Mouse (Mus musculus): ENCODE results near the gene Mrps30.

- TF ChIP-seq FLI1 (IDR thresholded peaks at IDR 0.05; ENCODE audit: low read length) = no peak
- TF ChIP-seq GATA1 (IDR thresholded peaks at IDR 0.05; ENCODE audit: borderline replicate concordance, low read length) = no peak
Measured at GRCm38 (mm10) chr13:118350870-118351269, 36.2 kb downstream of the Mrps30 start.
